10 mouse cellular contexts compared by ENCODE assay signal in genomic region chr8:13531602-13532171, GRCm38 (mm10). TPM values are rescaled to one million over a fixed set of nuclear protein-coding genes. Genes with fewer than 3 reads are reported as not detected.
DNase-seq lines count a peak whose midpoint lies in the region; ATAC-seq and TF ChIP-seq lines count a peak whose summit lies in the region.
"Had no signal": no experiment of that assay in that cellular context is flagged by ENCODE, and none has a peak within 500 bp of the region (broad histone marks: within the 10 kb centered on the region; RNA-seq: fewer than 3 reads in every experiment).

No protein-coding gene starts in this region.

- H3K4me3 ChIP-seq in hindbrain, embryonic 13.5 days, result no peak overlapping the region
- H3K4me3 ChIP-seq in hindbrain, embryonic 11.5 days (ENCODE audit: low read depth, low read length), result no peak overlapping the region
- no peak overlapping the region for H3K4me3 ChIP-seq in midbrain, postnatal 0 days (ENCODE audit: low read depth, low read length)
- H3K4me3 ChIP-seq in midbrain, embryonic 11.5 days (ENCODE audit: low read depth, low read length), result no peak overlapping the region
- no peak overlapping the region for H3K4me3 ChIP-seq in small intestine, adult 2 months (ENCODE audit: low read depth, low read length)

- H3K4me1 ChIP-seq in hindbrain, embryonic 13.5 days (replicated peaks), result peaks cover 34% of the 10 kb centered on the region
- H3K4me1 ChIP-seq in hindbrain, embryonic 11.5 days (replicated peaks; ENCODE audit: control insufficient read depth, insufficient read depth, low read length), result no peaks in the 10 kb centered on the region
- peaks cover 5% of the 10 kb centered on the region; the same call in 1 of the 2 replicates for H3K4me1 ChIP-seq in midbrain, postnatal 0 days (ENCODE audit: insufficient read depth, low read length)
- H3K4me1 ChIP-seq in midbrain, embryonic 11.5 days (ENCODE audit: control insufficient read depth, insufficient read depth, low read length), result no peaks in the 10 kb centered on the region
- peaks cover 35% of the 10 kb centered on the region for H3K4me1 ChIP-seq in small intestine, adult 2 months (ENCODE audit: control insufficient read depth, insufficient read depth, insufficient read length, low read length)

- 66% methylated on average over 9 of the region's 9 CpGs for WGBS in hindbrain, embryonic 13.5 days
- 74% methylated on average over 9 of the region's 9 CpGs for WGBS in hindbrain, embryonic 11.5 days
- 65% methylated on average over 9 of the region's 9 CpGs for WGBS in midbrain, postnatal 0 days
- 87% methylated on average over 9 of the region's 9 CpGs for WGBS in midbrain, embryonic 11.5 days
- WGBS in small intestine, adult 2 months, result 57% methylated on average over 9 of the region's 9 CpGs

- no peak for DNase-seq in hindbrain, embryonic 11.5 days (ENCODE audit: low spot score)
- peak; percentile 40 for DNase-seq in midbrain, postnatal 0 days (ENCODE audit: low spot score)
- DNase-seq in midbrain, embryonic 11.5 days (ENCODE audit: low spot score, missing footprints), result no peak
- DNase-seq in heart, postnatal 10 days, result peak; percentile 37 to 45
- DNase-seq in gastrocnemius, postnatal 25 days, result no peak
- DNase-seq in adrenal gland, adult 18-20 months (ENCODE audit: low spot score in 2 of 2), result no peak
- DNase-seq: thymus, postnatal 4 days had no signal

- no peaks in the 10 kb centered on the region for H3K27me3 ChIP-seq in hindbrain, embryonic 13.5 days
- no peaks in the 10 kb centered on the region for H3K27me3 ChIP-seq in hindbrain, embryonic 11.5 days (ENCODE audit: control insufficient read depth, insufficient read depth, low read length)
- H3K27me3 ChIP-seq in midbrain, postnatal 0 days (ENCODE audit: insufficient read depth, low read length), result no peaks in the 10 kb centered on the region
- no peaks in the 10 kb centered on the region for H3K27me3 ChIP-seq in midbrain, embryonic 11.5 days (ENCODE audit: control insufficient read depth, insufficient read depth, low read length)
- no peaks in the 10 kb centered on the region for H3K27me3 ChIP-seq in small intestine, adult 2 months (ENCODE audit: control insufficient read depth, insufficient read depth, low read length)

- no peak for ATAC-seq in hindbrain, embryonic 13.5 days (ENCODE audit: low FRiP score)
- ATAC-seq in hindbrain, embryonic 11.5 days (ENCODE audit: low FRiP score), result no peak
- ATAC-seq in midbrain, postnatal 0 days (ENCODE audit: low FRiP score), result no peak
- no peak for ATAC-seq in midbrain, embryonic 11.5 days (ENCODE audit: low FRiP score)

- no peak overlapping the region for H3K4me2 ChIP-seq in hindbrain, embryonic 13.5 days
- H3K4me2 ChIP-seq in hindbrain, embryonic 11.5 days (replicated peaks; ENCODE audit: low read depth, low read length), result no peak overlapping the region
- H3K4me2 ChIP-seq in midbrain, postnatal 0 days (ENCODE audit: low read depth, low read length, poor library complexity, severe bottlenecking), result no peak overlapping the region
- no peak overlapping the region for H3K4me2 ChIP-seq in midbrain, embryonic 11.5 days

- H3K27ac ChIP-seq in hindbrain, embryonic 13.5 days, result peak overlapping the region; percentile 61
- no peak overlapping the region for H3K27ac ChIP-seq in hindbrain, embryonic 11.5 days (ENCODE audit: low read depth, low read length)
- H3K27ac ChIP-seq in midbrain, postnatal 0 days (ENCODE audit: low read depth, low read length), result no peak overlapping the region
- H3K27ac ChIP-seq in midbrain, embryonic 11.5 days (ENCODE audit: low read depth, low read length), result no peak overlapping the region
- H3K27ac ChIP-seq in small intestine, adult 2 months (ENCODE audit: insufficient read depth, low read depth, low read length), result peak overlapping the region; percentile 38

- intact Hi-C loops in heart, postnatal 10 days (cut with DNase I), result no loop called here

- no peak for TF ChIP-seq POLR2A in small intestine, adult 2 months (IDR thresholded peaks at IDR 0.05; ENCODE audit: low read depth, low read length)

- no peak for TF ChIP-seq CTCF in midbrain, postnatal 0 days (IDR thresholded peaks at IDR 0.05)
- TF ChIP-seq CTCF in small intestine, adult 2 months (IDR thresholded peaks at IDR 0.05; ENCODE audit: extremely low read depth, insufficient read length, insufficient replicate concordance, low read depth, low read length), result no peak

- no peaks in the 10 kb centered on the region for H3K36me3 ChIP-seq in hindbrain, embryonic 13.5 days
- no peaks in the 10 kb centered on the region for H3K36me3 ChIP-seq in hindbrain, embryonic 11.5 days (ENCODE audit: control insufficient read depth, insufficient read depth, low read length)
- no peaks in the 10 kb centered on the region for H3K36me3 ChIP-seq in midbrain, postnatal 0 days (ENCODE audit: insufficient read depth, low read length)
- H3K36me3 ChIP-seq in midbrain, embryonic 11.5 days (ENCODE audit: control insufficient read depth, insufficient read depth, low read length), result no peaks in the 10 kb centered on the region
- H3K36me3 ChIP-seq in small intestine, adult 2 months (ENCODE audit: control insufficient read depth, insufficient read depth, low read length), result no peaks in the 10 kb centered on the region

- no peak overlapping the region for H3K9ac ChIP-seq in hindbrain, embryonic 13.5 days
- H3K9ac ChIP-seq in hindbrain, embryonic 11.5 days (ENCODE audit: low read depth, low read length), result no peak overlapping the region
- no peak overlapping the region for H3K9ac ChIP-seq in midbrain, postnatal 0 days (replicated peaks; ENCODE audit: low read length, poor library complexity, severe bottlenecking)
- H3K9ac ChIP-seq in midbrain, embryonic 11.5 days (ENCODE audit: low read length), result no peak overlapping the region

- no peaks in the 10 kb centered on the region for H3K9me3 ChIP-seq in hindbrain, embryonic 13.5 days
- no peaks in the 10 kb centered on the region; the same call in 1 of the 2 replicates for H3K9me3 ChIP-seq in hindbrain, embryonic 11.5 days (ENCODE audit: control insufficient read depth, low read length)
- H3K9me3 ChIP-seq in midbrain, postnatal 0 days (ENCODE audit: low read length), result no peaks in the 10 kb centered on the region
- no peaks in the 10 kb centered on the region; the same call in 1 of the 2 replicates for H3K9me3 ChIP-seq in midbrain, embryonic 11.5 days (ENCODE audit: control insufficient read depth, low read length)

RNA-seq across cellular contexts. Expression of gene 1700029H14Rik, which starts 30.6 kb away (rescaled TPM):
- not detected in 2 replicates for polyA plus RNA-seq in hindbrain, embryonic 13.5 days (2015; fragmentation: Nextera tagmentation; extraction: Ambion mirVana)
- not detected in 2 replicates for polyA plus RNA-seq in hindbrain, embryonic 11.5 days (2014; fragmentation: Nextera tagmentation; extraction: Ambion mirVana)
- total RNA-seq in midbrain, postnatal 0 days (2014; rRNA removed), result not detected in 2 replicates
- not detected in 2 replicates for polyA plus RNA-seq in midbrain, postnatal 0 days (2015; fragmentation: Nextera tagmentation; extraction: Ambion mirVana)
- not detected in 2 replicates for polyA plus RNA-seq in midbrain, embryonic 11.5 days (2014; fragmentation: Nextera tagmentation; extraction: Ambion mirVana)
- total RNA-seq in heart, postnatal 10 days (2021), result not detected
- polyA plus RNA-seq in small intestine, adult 2 months (2012; rRNA removed), result not detected in 2 replicates
- total RNA-seq in gastrocnemius, postnatal 25 days (2021), result not detected
- total RNA-seq in adrenal gland, adult 18-20 months (2021), result not detected
- total RNA-seq: layer of hippocampus, postnatal 10 days had no signal

RNA-seq across cellular contexts. Expression of gene Gas6, which starts 37.4 kb away (rescaled TPM):
- 23.5 and 25.8 TPM in 2 replicates for polyA plus RNA-seq in hindbrain, embryonic 13.5 days (2015; fragmentation: Nextera tagmentation; extraction: Ambion mirVana)
- 5.9 and 9.8 TPM in 2 replicates for polyA plus RNA-seq in hindbrain, embryonic 11.5 days (2014; fragmentation: Nextera tagmentation; extraction: Ambion mirVana)
- 73.6 and 91.0 TPM in 2 replicates for total RNA-seq in midbrain, postnatal 0 days (2014; rRNA removed)
- 63.0 and 67.8 TPM in 2 replicates for polyA plus RNA-seq in midbrain, postnatal 0 days (2015; fragmentation: Nextera tagmentation; extraction: Ambion mirVana)
- 7.8 and 8.8 TPM in 2 replicates for polyA plus RNA-seq in midbrain, embryonic 11.5 days (2014; fragmentation: Nextera tagmentation; extraction: Ambion mirVana)
- 100 to 1,000 TPM; 135 to 143 TPM for total RNA-seq in heart, postnatal 10 days (2021)
- 42.6 and 58.3 TPM in 2 replicates for polyA plus RNA-seq in small intestine, adult 2 months (2012; rRNA removed)
- 10 to 100 TPM; 66.3 to 67.5 TPM for total RNA-seq in gastrocnemius, postnatal 25 days (2021)
- 100 to 1,000 TPM; 100 to 394 TPM for total RNA-seq in adrenal gland, adult 18-20 months (2021)

Comparison
In these comparisons a context has a peak if more than half of its experiments do, and no peak if none do; other contexts are left out.
1. H3K27ac ChIP-seq: peak in hindbrain, embryonic 13.5 days (single experiment) and small intestine, adult 2 months (single experiment); none in hindbrain, embryonic 11.5 days (single experiment), midbrain, postnatal 0 days (single experiment) and midbrain, embryonic 11.5 days (single experiment).
2. DNase-seq: peak in midbrain, postnatal 0 days (single experiment) and heart, postnatal 10 days (2 of 2); none in hindbrain, embryonic 11.5 days (single experiment), midbrain, embryonic 11.5 days (single experiment), gastrocnemius, postnatal 25 days (single experiment) and adrenal gland, adult 18-20 months (0 of 2).